Mouse (Mus musculus) sigmoid colon, adult 10 weeks (tissue): Measurements from ENCODE around the gene Fmo3. TPM values are rescaled to one million over a fixed set of nuclear protein-coding genes. Genes with fewer than 3 reads are reported as not detected.

Source experiments
- polyA plus RNA-seq: library from polyadenylated mRNA; stranded (reverse); fragments of 350-450 nt; fragmentation: Illumina TruSeq; extraction: RNeasy Lipid Tissue Mini Kit (QIAGEN cat#74804); gene quantifications from one replicate; pipeline ENCODE4 v1.2.3, GENCODE M21; 2014; ENCODE audit warnings: low read depth, low replicate concordance

Gene Fmo3
- not detected for polyA plus RNA-seq

GRCm38 (mm10) chr1:162984428-162984827 is at the start of gene Fmo3:
Fmo3 (minus strand) TSS chr1:162984528.

GRCm38 (mm10) chr1:162937415-162937814 is 46.9 kb downstream of the Fmo3 start, which contains the start of gene Fmo6:
Fmo6 (minus strand) TSS chr1:162937515.

Other genes starting within 250 kb of the Fmo3 start
- gene Prrc2c, start 244.0 kb downstream of the Fmo3 start, polyA plus RNA-seq, result 81.9 TPM
- 18.5 TPM for gene Fmo4, start 170.6 kb downstream of the Fmo3 start, polyA plus RNA-seq
- gene Fmo1, start 117.9 kb downstream of the Fmo3 start, polyA plus RNA-seq, result 36.3 TPM
- gene Fmo2, start 85.8 kb downstream of the Fmo3 start, polyA plus RNA-seq, result 102 TPM
- gene Fmo6, start 47.0 kb downstream of the Fmo3 start, polyA plus RNA-seq, result not detected
- not detected for gene Mroh9, start 101.1 kb upstream of the Fmo3 start, polyA plus RNA-seq